Mouse (Mus musculus) CH12F3 (cell line): ENCODE data around the gene Cyp2t4.

Source experiments
- in situ Hi-C: fragments of 300-500 bp; cut with MboI; formaldehyde crosslinking; loops from 2 replicates; pipeline ENCODE4 v1.14.3; 2020; ENCODE audit warnings: low sequenced_read_pairs

The Cyp2t4 gene

GRCm38 (mm10) chr7:27160921-27161320 is 7.4 kb downstream of the Cyp2t4 start:
- in situ Hi-C loops = no loop called here

GRCm38 (mm10) chr7:27161744-27162143 is 8.2 kb downstream of the Cyp2t4 start:
- in situ Hi-C loops = no loop called here

GRCm38 (mm10) chr7:27162780-27163449 is 9.4 kb downstream of the Cyp2t4 start:
- in situ Hi-C loops = no loop called here

GRCm38 (mm10) chr7:27163450-27163805 is 9.9 kb downstream of the Cyp2t4 start:
- in situ Hi-C loops = no loop called here

GRCm38 (mm10) chr7:27164112-27164947 is 10.8 kb downstream of the Cyp2t4 start:
- in situ Hi-C loops = no loop called here

- in situ Hi-C loops = no loop called here
Measured at GRCm38 (mm10) chr7:27165007-27165655, 11.6 kb downstream of the Cyp2t4 start.

- in situ Hi-C loops = no loop called here
Measured at GRCm38 (mm10) chr7:27165696-27166095, 12.2 kb downstream of the Cyp2t4 start.

GRCm38 (mm10) chr7:27166229-27166613 is 12.7 kb downstream of the Cyp2t4 start:
- in situ Hi-C loops = no loop called here

GRCm38 (mm10) chr7:27166614-27167474 is 13.3 kb downstream of the Cyp2t4 start, which contains the start of gene Egln2:
Gene Egln2, minus strand, starts transcription at chr7:27166802.
- in situ Hi-C loops = no loop called here

GRCm38 (mm10) chr7:27167475-27168094 is 14.1 kb downstream of the Cyp2t4 start:
- in situ Hi-C loops = no loop called here

GRCm38 (mm10) chr7:27168371-27168770 is 14.9 kb downstream of the Cyp2t4 start:
- in situ Hi-C loops = no loop called here

GRCm38 (mm10) chr7:27170981-27171380 is 17.5 kb downstream of the Cyp2t4 start:
- in situ Hi-C loops = no loop called here

- in situ Hi-C loops = no loop called here
Measured at GRCm38 (mm10) chr7:27174496-27174895, 21.0 kb downstream of the Cyp2t4 start.

GRCm38 (mm10) chr7:27174896-27175295 is 21.4 kb downstream of the Cyp2t4 start:
- in situ Hi-C loops = no loop called here

GRCm38 (mm10) chr7:27177942-27178323 is 24.4 kb downstream of the Cyp2t4 start:
- in situ Hi-C loops = no loop called here

- in situ Hi-C loops = no loop called here
Measured at GRCm38 (mm10) chr7:27178324-27179216, 25.1 kb downstream of the Cyp2t4 start, which contains the start of gene Rab4b. Gene Rab4b, minus strand, starts transcription at chr7:27178896.

- in situ Hi-C loops = no loop called here
Measured at GRCm38 (mm10) chr7:27179217-27179918, 25.9 kb downstream of the Cyp2t4 start.

GRCm38 (mm10) chr7:27180036-27180435 is 26.5 kb downstream of the Cyp2t4 start:
- in situ Hi-C loops = no loop called here
